Mouse (Mus musculus) embryonic fibroblast, embryonic 13.5 days (primary cell): Measurements from ENCODE around the gene Scel.

ENCODE experiments used
- CTCF ChIP-seq: IDR thresholded peaks from 2 replicates; pipeline ENCODE4 v1.5.1; 2011; ENCODE audit warnings: mild to moderate bottlenecking, control low read depth, low read length, moderate library complexity, borderline replicate concordance; ENCODE audit not compliant: insufficient read depth
- POLR2A ChIP-seq: IDR thresholded peaks from 2 replicates; pipeline ENCODE4 v1.6.1; 2011; ENCODE audit warnings: low read depth, mild to moderate bottlenecking, control low read depth, low read length, moderate library complexity

- no peak for TF ChIP-seq POLR2A
- TF ChIP-seq CTCF = no peak
Observed at GRCm38 (mm10) chr14:103577011-103577410, 63.9 kb downstream of the Scel start.
